Mouse (Mus musculus): ENCODE measurements around the gene Rack1. TPM values are rescaled to one million over a fixed set of nuclear protein-coding genes. Genes with fewer than 3 reads are reported as not detected.

The Rack1 gene
- polyA plus RNA-seq, 2 experiments = 995 to 2,038 TPM

DNA sequence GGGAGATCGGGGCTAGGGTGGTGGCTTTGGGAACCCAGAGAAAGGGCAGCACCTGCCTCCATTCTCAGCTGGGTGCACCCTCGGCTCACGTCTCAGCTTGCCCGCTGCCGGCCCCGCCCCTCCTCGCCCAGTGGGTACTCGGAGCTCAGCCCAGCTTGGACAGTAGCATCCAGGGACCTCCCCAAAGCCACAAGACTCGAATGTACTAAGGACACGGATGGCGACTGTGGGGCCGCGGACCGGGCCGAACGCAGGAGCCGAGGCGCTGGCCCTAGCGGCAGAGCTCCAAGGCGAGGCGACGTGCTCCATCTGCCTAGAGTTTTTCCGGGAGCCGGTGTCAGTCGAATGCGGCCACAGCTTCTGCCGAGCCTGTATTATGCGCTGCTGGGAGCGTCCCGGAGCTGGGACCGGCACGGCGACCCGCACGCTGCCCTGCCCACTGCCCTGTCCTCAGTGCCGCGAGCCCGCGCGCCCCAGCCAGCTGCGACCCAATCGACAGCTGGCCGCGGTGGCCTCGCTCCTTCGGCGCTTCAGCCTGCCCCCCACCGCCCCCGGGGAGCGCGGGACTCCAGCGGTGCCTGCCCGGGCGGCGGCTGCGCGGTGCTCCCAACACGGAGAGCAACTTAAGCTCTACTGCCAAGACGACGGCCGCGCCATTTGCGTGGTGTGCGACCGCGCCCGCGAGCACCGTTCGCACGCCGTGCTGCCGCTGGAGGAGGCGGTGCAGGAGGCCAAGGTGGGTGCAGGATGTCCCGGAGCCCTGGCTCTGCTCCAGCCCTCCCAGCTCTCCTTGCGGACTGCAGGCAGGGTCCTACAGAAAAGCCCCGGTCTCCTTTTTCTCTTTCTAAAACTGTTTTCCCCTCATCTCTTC is 37.4 kb downstream of the Rack1 start:
- no peaks in the 10 kb centered on the region for H3K36me3 ChIP-seq (ENCODE audit: control insufficient read depth, insufficient read depth, low read length)
- H3K4me2 ChIP-seq (replicated peaks; ENCODE audit: low read depth, low read length, severe bottlenecking) = peak overlapping the region; percentile 68
- H3K9me3 ChIP-seq (ENCODE audit: control insufficient read depth, low read length) = no peaks in the 10 kb centered on the region
- TF ChIP-seq POLR2A (IDR thresholded peaks at IDR 0.05; ENCODE audit: borderline replicate concordance, extremely low read depth, insufficient read depth, insufficient read length) = no peak
- H3K27me3 ChIP-seq (ENCODE audit: control insufficient read depth, insufficient read depth, low read length) = peaks cover 4% of the 10 kb centered on the region; the same call in 1 of the 2 replicates
- H3K4me3 ChIP-seq (replicated peaks; ENCODE audit: low read length) = peak overlapping the region; percentile 69
- H3K9ac ChIP-seq (ENCODE audit: low read depth, low read length, severe bottlenecking) = peak overlapping the region; percentile 63
- ATAC-seq (ENCODE audit: low FRiP score, low read depth) (no peak), DNase-seq (ENCODE audit: low spot score) (peak; percentile 42)
- no peak overlapping the region for H3K27ac ChIP-seq (replicated peaks; ENCODE audit: low read depth, low read length)
- WGBS = 3% methylated on average over 70 of the region's 77 CpGs
- H3K4me1 ChIP-seq (ENCODE audit: control insufficient read depth, insufficient read depth, low read length) = 0 out of 2 replicates have a peak, but pooled peaks cover 3% of the 10 kb centered on the region

DNA sequence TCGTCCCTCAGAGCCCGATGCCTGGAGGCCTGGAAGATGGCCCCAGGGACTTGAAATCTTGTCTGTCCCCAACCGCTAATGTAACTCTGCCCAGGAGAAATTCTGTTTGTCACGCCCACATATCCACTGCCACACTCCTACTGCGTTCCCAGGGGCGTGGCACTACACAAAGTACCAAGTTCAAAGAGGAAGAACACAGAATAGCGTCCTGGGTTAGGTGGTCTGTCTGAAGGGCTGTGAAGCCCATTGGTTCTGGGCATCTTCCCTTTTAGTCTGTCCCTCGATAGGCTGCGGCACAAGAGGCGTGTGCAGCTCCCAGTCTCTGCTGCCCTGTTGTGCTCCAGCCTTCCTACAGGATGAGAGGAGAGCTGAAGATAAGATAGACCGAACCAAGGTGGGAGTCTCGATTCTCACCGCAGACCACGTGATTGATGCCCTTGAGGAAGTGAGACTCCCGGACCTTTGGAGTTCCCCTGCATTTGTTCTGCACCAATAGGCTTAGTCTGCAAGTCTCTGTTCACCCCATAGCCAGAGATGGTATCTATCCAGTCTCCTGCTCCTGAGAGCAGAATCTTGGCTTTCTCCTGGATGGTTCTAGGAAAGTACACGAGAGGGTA is 38.2 kb downstream of the Rack1 start:
- Histone ChIP-seq H3K36me3 (ENCODE audit: control insufficient read depth, insufficient read depth, low read length) (no peaks in the 10 kb centered on the region), H3K9ac (ENCODE audit: low read depth, low read length, severe bottlenecking) (peak overlapping the region; percentile 63), H3K9me3 (ENCODE audit: control insufficient read depth, low read length) (no peaks in the 10 kb centered on the region), H3K4me1 (ENCODE audit: control insufficient read depth, insufficient read depth, low read length) (0 out of 2 replicates have a peak, but pooled peaks cover 3% of the 10 kb centered on the region), H3K27ac (replicated peaks; ENCODE audit: low read depth, low read length) (no peak overlapping the region), H3K4me3 (replicated peaks; ENCODE audit: low read length) (peak overlapping the region; percentile 69), H3K4me2 (replicated peaks; ENCODE audit: low read depth, low read length, severe bottlenecking) (peak overlapping the region; percentile 68), H3K27me3 (ENCODE audit: control insufficient read depth, insufficient read depth, low read length) (peaks cover 4% of the 10 kb centered on the region; the same call in 1 of the 2 replicates)
- no peak for TF ChIP-seq POLR2A (IDR thresholded peaks at IDR 0.05; ENCODE audit: borderline replicate concordance, extremely low read depth, insufficient read depth, insufficient read length)
- ATAC-seq (ENCODE audit: low FRiP score, low read depth) = no peak
- WGBS = 1% methylated on average over 16 of the region's 16 CpGs
- no peak for DNase-seq (ENCODE audit: low spot score)

DNA sequence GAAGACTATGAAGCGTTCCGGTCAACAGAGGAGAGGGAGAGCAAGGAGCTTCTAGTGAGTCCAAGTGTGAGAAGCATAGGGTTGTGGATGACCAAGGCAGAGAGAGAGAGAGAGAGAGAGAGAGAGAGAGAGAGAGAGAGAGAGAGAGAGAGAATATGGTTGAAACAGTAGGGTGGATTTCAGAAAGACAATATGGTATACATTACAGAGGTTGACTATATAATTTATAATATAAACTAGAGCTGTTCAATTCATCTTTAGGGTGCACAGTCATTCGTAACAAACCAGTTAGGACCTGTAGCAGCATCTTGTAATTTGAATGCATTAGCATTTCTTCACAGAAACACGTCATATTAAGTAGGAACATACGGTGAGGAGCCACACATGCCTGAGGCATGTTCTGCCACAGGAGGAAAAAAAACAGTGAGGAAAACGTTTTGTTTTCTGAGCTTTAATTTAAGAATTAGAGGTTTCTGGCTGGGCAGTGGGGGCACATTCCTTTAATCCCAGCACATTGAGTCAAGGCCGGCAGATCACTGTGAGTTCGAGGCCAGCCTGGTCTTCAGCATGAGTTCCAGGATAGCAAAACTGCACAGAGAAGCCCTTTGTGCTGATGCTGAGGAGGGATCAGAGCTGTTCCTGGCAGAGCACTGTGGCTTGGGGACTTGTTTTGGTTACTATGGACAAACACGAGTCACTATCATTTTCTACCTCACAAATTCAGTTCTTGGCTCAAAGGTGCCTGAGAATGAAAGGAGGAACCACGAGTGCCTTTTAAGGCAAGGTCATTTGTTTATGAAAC is 38.9 kb downstream of the Rack1 start:
- ATAC-seq (ENCODE audit: low FRiP score, low read depth) = no peak

DNA sequence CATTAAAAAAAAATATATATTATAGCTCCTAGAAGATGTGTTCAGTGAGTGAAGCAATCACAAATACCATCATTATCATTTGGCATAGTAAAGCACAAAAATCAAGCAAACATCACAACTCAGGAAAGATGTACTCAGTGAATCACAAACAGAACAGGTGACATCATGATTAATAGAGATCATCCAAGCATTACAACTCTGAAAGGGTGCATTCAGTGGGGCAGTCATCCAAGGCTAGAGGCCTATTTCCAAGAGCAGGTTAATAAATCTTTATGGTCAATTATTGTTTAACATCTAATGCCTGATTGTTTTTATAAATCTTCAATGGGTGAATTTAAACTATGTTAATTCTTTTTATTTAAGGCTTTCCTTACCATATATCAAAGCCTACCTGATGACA is 40.7 kb downstream of the Rack1 start:
- Histone ChIP-seq H3K4me3 (replicated peaks; ENCODE audit: low read length) (no peak overlapping the region), H3K9ac (ENCODE audit: low read depth, low read length, severe bottlenecking) (no peak overlapping the region), H3K4me2 (replicated peaks; ENCODE audit: low read depth, low read length, severe bottlenecking) (no peak overlapping the region), H3K4me1 (ENCODE audit: control insufficient read depth, insufficient read depth, low read length) (0 out of 2 replicates have a peak, but pooled peaks cover 3% of the 10 kb centered on the region), H3K36me3 (ENCODE audit: control insufficient read depth, insufficient read depth, low read length) (no peaks in the 10 kb centered on the region), H3K27me3 (ENCODE audit: control insufficient read depth, insufficient read depth, low read length) (peaks cover 4% of the 10 kb centered on the region; the same call in 1 of the 2 replicates), H3K27ac (replicated peaks; ENCODE audit: low read depth, low read length) (no peak overlapping the region), H3K9me3 (ENCODE audit: control insufficient read depth, low read length) (no peaks in the 10 kb centered on the region)
- no peak for TF ChIP-seq POLR2A (IDR thresholded peaks at IDR 0.05; ENCODE audit: borderline replicate concordance, extremely low read depth, insufficient read depth, insufficient read length)
- no peak for DNase-seq (ENCODE audit: low spot score)
- no peak for ATAC-seq (ENCODE audit: low FRiP score, low read depth)

More for the DNA sequence above, 38.9 kb downstream of the Rack1 start:
- WGBS = 65% methylated on average over 10 of the region's 10 CpGs
- Histone ChIP-seq H3K4me3 (replicated peaks; ENCODE audit: low read length) (peak overlapping the region; percentile 69), H3K4me1 (ENCODE audit: control insufficient read depth, insufficient read depth, low read length) (0 out of 2 replicates have a peak, but pooled peaks cover 3% of the 10 kb centered on the region), H3K9me3 (ENCODE audit: control insufficient read depth, low read length) (no peaks in the 10 kb centered on the region), H3K27ac (replicated peaks; ENCODE audit: low read depth, low read length) (no peak overlapping the region), H3K4me2 (replicated peaks; ENCODE audit: low read depth, low read length, severe bottlenecking) (peak overlapping the region; percentile 68; the same call in 1 of the 2 replicates), H3K9ac (ENCODE audit: low read depth, low read length, severe bottlenecking) (no peak overlapping the region), H3K27me3 (ENCODE audit: control insufficient read depth, insufficient read depth, low read length) (peaks cover 4% of the 10 kb centered on the region; the same call in 1 of the 2 replicates), H3K36me3 (ENCODE audit: control insufficient read depth, insufficient read depth, low read length) (no peaks in the 10 kb centered on the region)
- DNase-seq (ENCODE audit: low spot score) = no peak
- no peak for TF ChIP-seq POLR2A (IDR thresholded peaks at IDR 0.05; ENCODE audit: borderline replicate concordance, extremely low read depth, insufficient read depth, insufficient read length)

DNA sequence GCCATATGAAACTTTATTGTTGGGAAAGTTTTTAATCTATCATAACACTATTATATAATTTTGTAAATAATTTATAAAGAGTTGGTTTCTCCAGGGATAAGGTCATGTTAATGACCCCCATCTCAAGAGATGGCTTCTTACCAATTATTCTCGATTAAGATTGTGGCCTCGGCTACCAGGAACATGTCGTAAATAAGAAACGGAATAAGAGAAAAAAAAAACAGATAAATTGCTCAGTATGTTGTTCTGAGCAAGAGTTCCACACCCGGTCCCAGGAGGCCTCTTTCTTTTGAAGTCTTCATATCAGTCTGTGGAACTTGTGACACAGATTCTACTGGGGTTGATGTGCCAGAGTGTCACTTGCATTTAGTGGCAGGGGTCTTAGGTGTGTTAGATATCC is 41.1 kb downstream of the Rack1 start:
- Histone ChIP-seq H3K36me3 (ENCODE audit: control insufficient read depth, insufficient read depth, low read length) (no peaks in the 10 kb centered on the region), H3K4me3 (replicated peaks; ENCODE audit: low read length) (no peak overlapping the region), H3K27ac (replicated peaks; ENCODE audit: low read depth, low read length) (no peak overlapping the region), H3K27me3 (ENCODE audit: control insufficient read depth, insufficient read depth, low read length) (peaks cover 4% of the 10 kb centered on the region; the same call in 1 of the 2 replicates), H3K4me1 (ENCODE audit: control insufficient read depth, insufficient read depth, low read length) (0 out of 2 replicates have a peak, but pooled peaks cover 3% of the 10 kb centered on the region), H3K9ac (ENCODE audit: low read depth, low read length, severe bottlenecking) (no peak overlapping the region), H3K4me2 (replicated peaks; ENCODE audit: low read depth, low read length, severe bottlenecking) (no peak overlapping the region), H3K9me3 (ENCODE audit: control insufficient read depth, low read length) (no peaks in the 10 kb centered on the region)
- WGBS = 73% methylated on average over 5 of the region's 5 CpGs
- DNase-seq (ENCODE audit: low spot score) (no peak), ATAC-seq (ENCODE audit: low FRiP score, low read depth) (no peak)
- no peak for TF ChIP-seq POLR2A (IDR thresholded peaks at IDR 0.05; ENCODE audit: borderline replicate concordance, extremely low read depth, insufficient read depth, insufficient read length)

Measured in limb, embryonic 14.5 days (tissue).